Mouse (Mus musculus): ENCODE data around the gene Phf14.

- TF ChIP-seq GATA1 (IDR thresholded peaks at IDR 0.05; ENCODE audit: borderline replicate concordance, low read length) (no peak), CTCF (IDR thresholded peaks at IDR 0.05; ENCODE audit: low read depth, low read length) (no peak)
Observed at GRCm38 (mm10) chr6:12127287-12127686, 219.7 kb downstream of the Phf14 start.

Data from G1E (cell line).